Comparison of ENCODE assay signal across 25 mouse cellular contexts in the genomic region with DNA sequence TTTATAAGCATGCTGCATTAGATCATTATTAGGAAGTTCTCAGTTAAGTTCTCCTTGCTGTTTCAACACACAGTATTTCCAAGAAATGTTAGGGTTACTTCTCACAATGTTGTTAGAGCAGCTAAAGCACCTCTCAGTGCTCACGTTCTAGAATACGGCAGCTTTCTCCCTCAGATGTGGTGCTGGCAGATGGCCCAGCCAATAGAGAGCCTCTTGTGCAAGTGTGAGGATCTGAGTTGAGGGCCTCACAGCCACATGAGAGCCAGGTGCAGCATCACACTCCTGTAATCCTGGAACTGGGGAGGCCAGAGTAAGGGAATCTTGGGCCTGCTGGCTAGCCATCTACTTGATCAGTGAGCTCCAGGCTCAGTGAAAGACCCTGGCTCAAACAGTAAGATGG. TPM values are rescaled to one million over a fixed set of nuclear protein-coding genes. Genes with fewer than 3 reads are reported as not detected.
DNase-seq lines count a peak whose midpoint lies in the region; ATAC-seq lines count a peak whose summit lies in the region.
"Had no signal": no experiment of that assay in that cellular context is flagged by ENCODE, and none has a peak within 500 bp of the region (broad histone marks: within the 10 kb centered on the region; RNA-seq: fewer than 3 reads in every experiment).

No protein-coding gene starts in this region.

- no peak overlapping the region for H3K4me2 ChIP-seq in lung, embryonic 16.5 days (ENCODE audit: low read depth, low read length)
- H3K4me2 ChIP-seq: embryonic facial prominence, embryonic 12.5 days; hindbrain, embryonic 12.5 days had no signal

- peaks cover 27% of the 10 kb centered on the region for H3K36me3 ChIP-seq in lung, embryonic 16.5 days (ENCODE audit: control insufficient read depth, insufficient read depth, low read length)

- no peaks in the 10 kb centered on the region for H3K4me1 ChIP-seq in lung, embryonic 16.5 days (replicated peaks; ENCODE audit: control insufficient read depth, insufficient read depth, low read length)
- H3K4me1 ChIP-seq: embryonic facial prominence, embryonic 12.5 days; heart, embryonic 10.5 days; hindbrain, embryonic 12.5 days had no signal

- WGBS in lung, embryonic 16.5 days, result 61% methylated on average over 2 of the region's 2 CpGs

- no peak overlapping the region for H3K4me3 ChIP-seq in lung, embryonic 16.5 days (ENCODE audit: low read length)
- H3K4me3 ChIP-seq: embryonic facial prominence, embryonic 12.5 days; gastrocnemius, adult 2 months; heart, embryonic 10.5 days; hindbrain, embryonic 12.5 days had no signal

- no peaks in the 10 kb centered on the region for H3K27me3 ChIP-seq in lung, embryonic 16.5 days (ENCODE audit: control insufficient read depth, insufficient read depth, low read depth, low read length)
- H3K27me3 ChIP-seq: embryonic facial prominence, embryonic 12.5 days; hindbrain, embryonic 12.5 days had no signal

- DNase-seq in adrenal gland, postnatal 10 days, result peak; percentile 15
- no peak for DNase-seq in adrenal gland, postnatal 14 days
- peak; percentile 14 for DNase-seq in adipocyte (ENCODE audit: low spot score)
- peak; percentile 74 for DNase-seq in lung, postnatal 25 days (ENCODE audit: low spot score)
- DNase-seq in spleen, postnatal 10 days (ENCODE audit: low spot score in 2 of 2), result no peak
- DNase-seq in retina, postnatal 1 day, result no peak
- DNase-seq in adrenal gland, adult 2 months, result no peak
- DNase-seq: adrenal gland, postnatal 36 days; B cell, adult 2 months; cerebellum, adult 11 months; cerebellum, adult 8-10 months; cerebellum, postnatal 14 days; forebrain, postnatal 0 days; gastrocnemius, adult 2 months; gastrocnemius, postnatal 25 days; heart, postnatal 10 days; heart, postnatal 4 days had no signal

- H3K9me3 ChIP-seq in lung, embryonic 16.5 days (ENCODE audit: control insufficient read depth, low read length), result no peaks in the 10 kb centered on the region
- H3K9me3 ChIP-seq: embryonic facial prominence, embryonic 12.5 days; G1E; heart, embryonic 10.5 days; hindbrain, embryonic 12.5 days had no signal

- H3K27ac ChIP-seq in lung, embryonic 16.5 days (ENCODE audit: low read length), result no peak overlapping the region
- H3K27ac ChIP-seq: embryonic facial prominence, embryonic 12.5 days; gastrocnemius, adult 2 months; heart, embryonic 10.5 days; hindbrain, embryonic 12.5 days; hindbrain, postnatal 0 days had no signal

- no peak overlapping the region for H3K9ac ChIP-seq in lung, embryonic 16.5 days (ENCODE audit: low read length)
- H3K9ac ChIP-seq: embryonic facial prominence, embryonic 12.5 days; forebrain, postnatal 0 days; hindbrain, embryonic 12.5 days had no signal

- peak; percentile 10; the same call in 1 of the 2 replicates for ATAC-seq in lung, embryonic 16.5 days (ENCODE audit: low read depth)
- ATAC-seq: CD4-positive, CD25-positive, alpha-beta regulatory T cell, adult 4 months; forebrain, postnatal 0 days; hindbrain, postnatal 0 days had no signal

RNA-seq across cellular contexts. Expression of gene Usp8, which starts 33.2 kb away (rescaled TPM):
- 10 to 100 TPM; 55.5 to 59.3 TPM for total RNA-seq in adrenal gland, postnatal 10 days (2021)
- 65.5 and 69.2 TPM in 2 replicates for total RNA-seq in adrenal gland, postnatal 14 days (2021)
- polyA plus RNA-seq in lung, embryonic 16.5 days (2015; fragmentation: Nextera tagmentation; extraction: Ambion mirVana), result 43.0 and 43.4 TPM in 2 replicates
- total RNA-seq in adrenal gland, adult 2 months (2021), result 10 to 100 TPM; 72.7 to 79.8 TPM
- 10.8 and 13.2 TPM in 2 replicates for polyA plus RNA-seq in adrenal gland, adult 2 months (2012; rRNA removed)

RNA-seq across cellular contexts. Expression of gene Usp50, which starts 43.0 kb away (rescaled TPM):
- not detected for total RNA-seq in adrenal gland, postnatal 10 days (2021)
- not detected in 2 replicates for total RNA-seq in adrenal gland, postnatal 14 days (2021)
- 1.7 and 2.2 TPM in 2 replicates for polyA plus RNA-seq in lung, embryonic 16.5 days (2015; fragmentation: Nextera tagmentation; extraction: Ambion mirVana)
- total RNA-seq in adrenal gland, adult 2 months (2021), result not detected
- polyA plus RNA-seq in adrenal gland, adult 2 months (2012; rRNA removed), result 0.30 and 0.54 TPM in 2 replicates
- total RNA-seq: adrenal gland, postnatal 36 days; gastrocnemius, postnatal 25 days; granulocyte monocyte progenitor cell, adult 5-6 weeks; heart, postnatal 10 days; heart, postnatal 4 days had no signal

Comparison
In these comparisons a context has a peak if more than half of its experiments do, and no peak if none do; other contexts are left out.
1. DNase-seq: peak in adrenal gland, postnatal 10 days (single experiment), adipocyte (single experiment) and lung, postnatal 25 days (single experiment); none in adrenal gland, postnatal 14 days (single experiment), spleen, postnatal 10 days (0 of 2), retina, postnatal 1 day (single experiment) and adrenal gland, adult 2 months (single experiment).